Mouse (Mus musculus): ENCODE data around the gene Rab3gap2.

Gene Rab3gap2

GRCm38 (mm10) chr1:185203909-185204661 is at the start of gene Rab3gap2:
Rab3gap2 (plus strand) TSS chr1:185204117.
- DNase-seq (ENCODE audit: low spot score), result peak; percentile 98

- DNase-seq (ENCODE audit: low spot score), result no peak
These were observed 30.3 kb upstream of the Rab3gap2 start for GRCm38 (mm10) chr1:185173641-185174040.

- DNase-seq (ENCODE audit: low spot score), result no peak
These were observed 26.1 kb upstream of the Rab3gap2 start for GRCm38 (mm10) chr1:185177860-185178259.

GRCm38 (mm10) chr1:185183591-185184330 is 20.2 kb upstream of the Rab3gap2 start:
- peak; percentile 29 for DNase-seq (ENCODE audit: low spot score)

GRCm38 (mm10) chr1:185185556-185185955 is 18.4 kb upstream of the Rab3gap2 start:
- no peak for DNase-seq (ENCODE audit: low spot score)

GRCm38 (mm10) chr1:185187135-185187785 is 16.7 kb upstream of the Rab3gap2 start:
- peak; percentile 24 for DNase-seq (ENCODE audit: low spot score)

- no peak for DNase-seq (ENCODE audit: low spot score)
These were observed 14.0 kb upstream of the Rab3gap2 start for GRCm38 (mm10) chr1:185189901-185190300.

GRCm38 (mm10) chr1:185192087-185192486 is 11.8 kb upstream of the Rab3gap2 start:
- DNase-seq (ENCODE audit: low spot score), result no peak

- DNase-seq (ENCODE audit: low spot score), result peak; percentile 26
These were observed 10.4 kb upstream of the Rab3gap2 start for GRCm38 (mm10) chr1:185193509-185193908.

- no peak for DNase-seq (ENCODE audit: low spot score)
These were observed 7.6 kb upstream of the Rab3gap2 start for GRCm38 (mm10) chr1:185196323-185196722.

GRCm38 (mm10) chr1:185200571-185201395 is 3.1 kb upstream of the Rab3gap2 start:
- no peak for DNase-seq (ENCODE audit: low spot score)

- DNase-seq (ENCODE audit: low spot score), result no peak
These were observed 1.9 kb upstream of the Rab3gap2 start for GRCm38 (mm10) chr1:185201994-185202393.

GRCm38 (mm10) chr1:185203196-185203908 is 565 bp upstream of the Rab3gap2 start:
- DNase-seq (ENCODE audit: low spot score), result peak; percentile 58

- no peak for DNase-seq (ENCODE audit: low spot score)
These were observed 1.2 kb downstream of the Rab3gap2 start for GRCm38 (mm10) chr1:185205090-185205489.

GRCm38 (mm10) chr1:185207851-185208595 is 4.1 kb downstream of the Rab3gap2 start:
- DNase-seq (ENCODE audit: low spot score), result no peak

- DNase-seq (ENCODE audit: low spot score), result no peak
These were observed 4.8 kb downstream of the Rab3gap2 start for GRCm38 (mm10) chr1:185208766-185209165.

- no peak for DNase-seq (ENCODE audit: low spot score)
These were observed 5.8 kb downstream of the Rab3gap2 start for GRCm38 (mm10) chr1:185209641-185210176.

GRCm38 (mm10) chr1:185216360-185216759 is 12.4 kb downstream of the Rab3gap2 start:
- no peak for DNase-seq (ENCODE audit: low spot score)

- no peak for DNase-seq (ENCODE audit: low spot score)
These were observed 12.8 kb downstream of the Rab3gap2 start for GRCm38 (mm10) chr1:185216762-185217161.

GRCm38 (mm10) chr1:185217966-185218365 is 14.0 kb downstream of the Rab3gap2 start:
- DNase-seq (ENCODE audit: low spot score), result no peak

Data from lung, postnatal 25 days (tissue).